Mouse (Mus musculus): Measurements from ENCODE around the gene Clps. TPM values are rescaled to one million over a fixed set of nuclear protein-coding genes. Genes with fewer than 3 reads are reported as not detected.

The Clps gene
- polyA plus RNA-seq (2015; fragmentation: Nextera tagmentation; extraction: Ambion mirVana) = 0.58 TPM in 1 of 2 replicates, not detected in the other

DNA sequence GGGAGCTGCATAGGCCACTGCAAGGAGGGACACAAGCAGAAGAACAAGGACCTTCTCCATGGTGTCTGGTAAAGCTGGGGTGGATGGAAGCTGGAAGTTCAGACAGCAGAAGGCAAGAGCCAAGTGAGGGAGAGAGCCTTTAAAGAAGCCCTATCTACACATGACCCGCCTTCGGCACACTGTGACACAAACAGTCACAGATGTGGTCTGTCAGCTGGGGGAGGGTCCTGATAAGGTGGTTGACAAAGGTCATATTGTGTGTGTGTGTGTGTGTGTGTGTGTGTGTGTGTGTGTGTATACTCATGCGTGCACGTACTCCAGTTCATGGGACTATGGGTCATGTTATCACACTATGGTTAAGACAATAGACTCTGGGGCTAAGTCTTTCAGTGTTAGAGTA lies at the start of gene Clps:
TSS of gene Clps (minus strand) at position 169 of the 400 bp plus-strand sequence.
- H3K9me3 ChIP-seq = no peaks in the 10 kb centered on the region
- WGBS = 99% methylated on average over 4 of the region's 4 CpGs
- H3K27ac ChIP-seq = no peak within 1 kb of the TSS
- no peaks in the 10 kb centered on the region for H3K4me1 ChIP-seq (replicated peaks)
- ATAC-seq (ENCODE audit: low FRiP score) = no peak
- H3K9ac ChIP-seq = no peak within 1 kb of the TSS
- H3K27me3 ChIP-seq = no peaks in the 10 kb centered on the region
- no peak within 1 kb of the TSS for H3K4me3 ChIP-seq
- no peak within 1 kb of the TSS for H3K4me2 ChIP-seq
- no peaks in the 10 kb centered on the region for H3K36me3 ChIP-seq

- no peak overlapping the region for H3K27ac ChIP-seq
- no peaks in the 10 kb centered on the region for H3K9me3 ChIP-seq
- H3K9ac ChIP-seq = no peak overlapping the region
- H3K36me3 ChIP-seq = peaks cover 39% of the 10 kb centered on the region
- H3K27me3 ChIP-seq = no peaks in the 10 kb centered on the region
- 84% methylated on average over 3 of the region's 3 CpGs for WGBS
- ATAC-seq (ENCODE audit: low FRiP score) = no peak
- H3K4me1 ChIP-seq (replicated peaks) = no peaks in the 10 kb centered on the region
- no peak overlapping the region for H3K4me2 ChIP-seq
- no peak overlapping the region for H3K4me3 ChIP-seq
Measured at GRCm38 (mm10) chr17:28609543-28609942, 49.0 kb upstream of the Clps start.

GRCm38 (mm10) chr17:28601557-28602250 lies 41.1 kb upstream of the Clps start:
- Histone ChIP-seq H3K36me3 (peaks cover 93% of the 10 kb centered on the region), H3K9me3 (no peaks in the 10 kb centered on the region), H3K4me2 (no peak overlapping the region), H3K4me1 (replicated peaks) (no peaks in the 10 kb centered on the region), H3K27ac (no peak overlapping the region), H3K4me3 (no peak overlapping the region), H3K9ac (no peak overlapping the region), H3K27me3 (no peaks in the 10 kb centered on the region)
- ATAC-seq (ENCODE audit: low FRiP score) = no peak
- whole genome bisulfite sequencing = 86% methylated on average over 9 of the region's 9 CpGs

DNA sequence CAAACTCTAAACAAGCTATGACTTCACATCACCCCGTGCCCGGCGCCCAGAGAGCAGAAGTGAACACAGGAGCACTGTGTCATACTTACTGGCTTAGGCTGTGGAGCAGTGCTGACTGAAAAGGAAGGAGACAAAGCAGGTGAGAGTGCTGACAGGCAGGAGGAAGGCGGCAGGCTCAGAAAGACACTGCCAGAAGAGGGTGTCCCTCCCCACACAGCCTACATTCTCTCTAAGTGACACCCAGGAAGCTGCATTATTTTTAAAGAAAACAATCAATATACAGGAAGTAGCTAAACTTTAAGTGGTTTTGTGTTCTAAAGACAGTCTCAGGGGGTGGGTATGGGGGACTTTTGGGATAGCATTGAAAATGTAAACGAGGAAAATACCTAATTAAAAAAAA lies 40.2 kb upstream of the Clps start:
- Histone ChIP-seq H3K4me1 (replicated peaks) (no peaks in the 10 kb centered on the region), H3K4me3 (no peak overlapping the region), H3K27me3 (no peaks in the 10 kb centered on the region), H3K4me2 (no peak overlapping the region), H3K36me3 (peaks cover 93% of the 10 kb centered on the region), H3K27ac (no peak overlapping the region), H3K9me3 (no peaks in the 10 kb centered on the region), H3K9ac (no peak overlapping the region)
- 88% methylated on average over 5 of the region's 5 CpGs for WGBS
- ATAC-seq (ENCODE audit: low FRiP score) = no peak

DNA sequence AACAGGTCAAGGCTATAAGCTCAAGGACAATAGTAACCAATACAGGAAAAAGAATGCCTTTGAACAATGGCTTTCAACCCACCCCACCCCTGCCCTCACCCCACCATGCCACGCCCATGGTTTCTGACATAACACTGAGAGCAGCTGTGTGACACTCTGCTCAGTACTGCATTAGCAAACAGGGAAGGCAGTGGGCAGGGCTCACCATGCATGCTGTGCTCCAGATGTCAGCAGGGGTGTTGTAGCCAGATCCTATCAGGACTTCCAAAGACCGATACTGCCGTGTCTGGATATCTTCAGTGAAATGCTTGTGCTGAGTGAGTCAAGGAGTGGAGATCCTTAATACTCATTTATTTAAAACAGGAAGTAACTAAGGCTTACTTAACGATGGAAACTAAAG lies 33.4 kb upstream of the Clps start:
- Histone ChIP-seq H3K4me2 (no peak overlapping the region), H3K4me3 (no peak overlapping the region), H3K27me3 (no peaks in the 10 kb centered on the region), H3K36me3 (peaks cover 89% of the 10 kb centered on the region), H3K27ac (no peak overlapping the region), H3K9ac (no peak overlapping the region), H3K4me1 (replicated peaks) (no peaks in the 10 kb centered on the region), H3K9me3 (no peaks in the 10 kb centered on the region)
- 83% methylated on average over 4 of the region's 4 CpGs for WGBS
- no peak for ATAC-seq (ENCODE audit: low FRiP score)

DNA sequence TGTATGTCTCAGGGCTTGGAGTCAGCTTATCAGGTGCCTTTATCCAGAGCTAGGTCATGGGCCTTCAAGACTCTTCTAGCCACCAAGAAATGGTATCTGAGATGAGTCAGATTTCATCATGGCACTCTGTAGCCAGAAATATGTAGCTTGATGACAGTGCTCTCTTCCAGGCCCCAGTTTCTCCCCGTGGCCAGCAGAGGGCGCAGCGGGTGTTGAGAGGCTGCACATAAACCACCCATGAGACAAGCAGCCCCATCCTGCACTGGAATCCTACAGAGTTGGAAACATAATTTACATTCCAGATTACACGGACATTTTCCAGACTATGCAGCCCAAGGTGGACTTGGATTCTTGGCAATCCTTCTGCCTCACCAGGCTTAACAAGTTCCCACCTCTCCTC lies 32.4 kb upstream of the Clps start:
- WGBS = 27% methylated on average over 4 of the region's 4 CpGs
- H3K9me3 ChIP-seq = no peaks in the 10 kb centered on the region
- no peak overlapping the region for H3K4me3 ChIP-seq
- no peak overlapping the region for H3K27ac ChIP-seq
- H3K36me3 ChIP-seq = peaks cover 90% of the 10 kb centered on the region
- H3K4me1 ChIP-seq (replicated peaks) = no peaks in the 10 kb centered on the region
- H3K27me3 ChIP-seq = no peaks in the 10 kb centered on the region
- H3K9ac ChIP-seq = no peak overlapping the region
- no peak for ATAC-seq (ENCODE audit: low FRiP score)
- no peak overlapping the region for H3K4me2 ChIP-seq

DNA sequence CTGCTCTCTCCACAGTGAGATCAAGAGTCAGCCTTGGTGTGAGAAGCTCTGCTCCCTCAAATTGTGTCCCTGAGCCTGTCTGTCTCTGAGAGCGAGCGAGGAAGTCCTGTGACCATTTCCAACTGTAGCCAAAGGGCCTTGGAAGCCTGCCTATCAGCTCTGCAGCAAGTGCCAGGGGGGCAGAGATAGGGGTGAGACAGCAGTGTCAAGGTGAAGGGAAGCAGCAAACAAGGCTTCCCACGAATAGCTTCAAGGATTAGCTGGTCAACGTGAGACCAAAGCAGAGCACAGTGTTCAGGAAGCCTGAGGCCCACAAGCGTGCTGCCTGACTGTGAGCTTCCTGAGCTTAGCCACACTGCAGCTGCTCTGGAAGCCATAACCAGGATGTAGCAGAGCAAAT lies 30.9 kb upstream of the Clps start:
- no peaks in the 10 kb centered on the region for H3K4me1 ChIP-seq (replicated peaks)
- no peaks in the 10 kb centered on the region for H3K27me3 ChIP-seq
- ATAC-seq (ENCODE audit: low FRiP score) = no peak
- H3K4me2 ChIP-seq = no peak overlapping the region
- peaks cover 89% of the 10 kb centered on the region for H3K36me3 ChIP-seq
- no peaks in the 10 kb centered on the region for H3K9me3 ChIP-seq
- H3K27ac ChIP-seq = no peak overlapping the region
- no peak overlapping the region for H3K9ac ChIP-seq
- 95% methylated on average over 5 of the region's 5 CpGs for WGBS
- H3K4me3 ChIP-seq = no peak overlapping the region

DNA sequence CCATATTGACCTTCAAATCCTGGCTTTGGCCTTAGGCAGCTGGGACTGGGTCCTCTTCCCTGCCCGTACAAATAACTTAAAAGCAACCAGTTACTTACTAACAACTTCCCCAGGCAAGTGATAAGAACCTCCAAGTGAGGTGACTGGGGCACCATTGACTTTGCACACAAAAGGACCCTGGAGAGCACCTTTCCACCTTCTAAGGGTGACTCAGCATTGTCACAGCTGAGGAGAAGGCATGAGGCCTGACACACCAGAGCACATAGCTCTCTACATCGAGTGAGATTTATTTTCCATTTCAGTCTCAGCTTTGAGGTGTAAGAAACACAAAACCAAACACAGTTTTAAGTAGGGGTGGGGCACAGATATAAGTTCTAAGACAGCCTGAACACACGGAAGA lies 30.0 kb upstream of the Clps start:
- Histone ChIP-seq H3K9me3 (no peaks in the 10 kb centered on the region), H3K36me3 (peaks cover 81% of the 10 kb centered on the region), H3K4me3 (no peak overlapping the region), H3K27me3 (no peaks in the 10 kb centered on the region), H3K9ac (no peak overlapping the region), H3K4me2 (no peak overlapping the region), H3K4me1 (replicated peaks) (no peaks in the 10 kb centered on the region), H3K27ac (no peak overlapping the region)
- 93% methylated on average over 3 of the region's 3 CpGs for WGBS
- no peak for ATAC-seq (ENCODE audit: low FRiP score)

GRCm38 (mm10) chr17:28588591-28588990 lies 28.0 kb upstream of the Clps start:
- Histone ChIP-seq H3K4me2 (no peak overlapping the region), H3K4me1 (replicated peaks) (no peaks in the 10 kb centered on the region), H3K36me3 (peaks cover 68% of the 10 kb centered on the region), H3K9me3 (no peaks in the 10 kb centered on the region), H3K27ac (no peak overlapping the region), H3K27me3 (no peaks in the 10 kb centered on the region), H3K9ac (no peak overlapping the region), H3K4me3 (no peak overlapping the region)
- ATAC-seq (ENCODE audit: low FRiP score) = no peak
- 87% methylated on average over 2 of the region's 2 CpGs for WGBS

DNA sequence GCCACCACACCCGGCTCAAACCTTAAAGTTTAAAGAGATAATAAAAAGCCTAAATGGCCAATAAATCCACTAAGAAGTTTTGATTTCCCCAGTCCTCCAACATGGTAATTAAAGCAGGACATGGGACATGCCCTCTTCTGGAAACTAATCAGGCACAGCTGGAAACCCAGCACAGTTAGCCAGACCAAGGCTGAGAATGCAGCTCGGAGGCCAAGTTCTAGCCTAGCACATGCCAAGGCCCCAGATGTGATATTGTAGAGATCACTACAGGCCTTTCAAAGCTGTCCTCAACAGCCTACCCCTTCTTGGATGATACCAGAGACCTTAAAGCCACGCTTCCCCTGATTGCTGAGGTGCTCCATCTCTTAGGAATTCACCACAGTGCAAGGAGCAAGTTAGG lies 25.9 kb upstream of the Clps start:
- ATAC-seq (ENCODE audit: low FRiP score) = no peak
- no peak overlapping the region for H3K4me3 ChIP-seq
- no peak overlapping the region for H3K9ac ChIP-seq
- H3K4me2 ChIP-seq = no peak overlapping the region
- H3K9me3 ChIP-seq = no peaks in the 10 kb centered on the region
- WGBS = 88% methylated on average over 3 of the region's 3 CpGs
- H3K27me3 ChIP-seq = no peaks in the 10 kb centered on the region
- H3K36me3 ChIP-seq = peaks cover 47% of the 10 kb centered on the region
- no peak overlapping the region for H3K27ac ChIP-seq
- no peaks in the 10 kb centered on the region for H3K4me1 ChIP-seq (replicated peaks)

GRCm38 (mm10) chr17:28581056-28581455 lies 20.5 kb upstream of the Clps start:
- WGBS = 57% methylated on average over 2 of the region's 2 CpGs
- Histone ChIP-seq H3K4me3 (no peak overlapping the region), H3K27ac (no peak overlapping the region), H3K4me2 (no peak overlapping the region), H3K27me3 (peaks cover 9% of the 10 kb centered on the region; the same call in 1 of the 2 replicates), H3K4me1 (replicated peaks) (peaks cover 9% of the 10 kb centered on the region), H3K36me3 (no peaks in the 10 kb centered on the region), H3K9ac (no peak overlapping the region), H3K9me3 (no peaks in the 10 kb centered on the region)
- no peak for ATAC-seq (ENCODE audit: low FRiP score)

DNA sequence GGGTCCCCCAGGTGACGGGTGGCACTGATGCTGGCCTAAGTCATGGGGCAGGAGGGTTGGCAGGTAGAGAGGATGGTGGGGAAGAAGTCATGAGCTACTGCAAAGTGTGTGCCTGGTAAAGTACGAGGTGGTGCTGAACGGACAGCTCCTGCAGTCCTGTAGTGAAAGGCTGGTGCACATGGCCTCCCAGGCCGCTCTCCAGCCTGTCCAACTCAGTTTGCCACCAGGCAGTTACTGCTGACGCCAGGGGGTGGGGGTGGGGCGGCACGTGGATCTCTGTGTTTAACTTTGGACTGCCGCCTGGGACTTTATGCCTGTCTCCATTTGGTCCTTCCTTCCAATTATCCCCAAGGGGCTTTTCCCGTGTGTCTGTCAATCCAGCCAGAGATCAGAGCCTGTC lies 19.8 kb upstream of the Clps start:
- no peaks in the 10 kb centered on the region for H3K9me3 ChIP-seq
- ATAC-seq (ENCODE audit: low FRiP score) = no peak
- no peak overlapping the region for H3K9ac ChIP-seq
- peaks cover 16% of the 10 kb centered on the region for H3K4me1 ChIP-seq (replicated peaks)
- H3K27ac ChIP-seq = no peak overlapping the region
- no peaks in the 10 kb centered on the region for H3K36me3 ChIP-seq
- H3K4me3 ChIP-seq = no peak overlapping the region
- H3K4me2 ChIP-seq = no peak overlapping the region
- 6% methylated on average over 9 of the region's 9 CpGs for WGBS
- H3K27me3 ChIP-seq = peaks cover 14% of the 10 kb centered on the region; the same call in 1 of the 2 replicates

All from hindbrain, embryonic 13.5 days (tissue).